Mouse (Mus musculus) embryonic facial prominence, embryonic 10.5 days (tissue): ENCODE measurements around the gene Jag2. TPM values are rescaled to one million over a fixed set of nuclear protein-coding genes. Genes with fewer than 3 reads are reported as not detected.

Experiments
- DNase-seq: peaks from one replicate; pipeline ENCODE4 v3.0.0-alpha.2; 2017; ENCODE audit warnings: low spot score
- H3K27ac ChIP-seq: fragments of 300-500 bp; sonication (generic); replicated peaks from 2 replicates; pipeline ENCODE4 v1.5.1; 2016; ENCODE audit warnings: mild to moderate bottlenecking
- H3K27me3 ChIP-seq: fragments of 300-500 bp; sonication (generic); replicated peaks from 2 replicates; pipeline ENCODE4 v1.6.1; 2016; ENCODE audit warnings: low read depth, mild to moderate bottlenecking; ENCODE audit not compliant: poor library complexity, severe bottlenecking
- H3K36me3 ChIP-seq: fragments of 300-500 bp; sonication (generic); replicated peaks from 2 replicates; pipeline ENCODE4 v1.6.1; 2016; ENCODE audit warnings: mild to moderate bottlenecking, moderate library complexity
- H3K4me1 ChIP-seq: fragments of 300-500 bp; sonication (generic); 2 replicates; pipeline ENCODE4 v1.6.1; 2016
- H3K4me3 ChIP-seq: fragments of 300-500 bp; sonication (generic); 2 replicates; pipeline ENCODE4 v1.5.1; 2016; ENCODE audit warnings: mild to moderate bottlenecking, moderate library complexity
- H3K9me3 ChIP-seq: fragments of 300-500 bp; sonication (generic); 2 replicates; pipeline ENCODE4 v1.6.1; 2016; ENCODE audit warnings: mild to moderate bottlenecking
- WGBS: fragments of 180-500 bp; shearing (Covaris S2); methylation state at CpG from one replicate; pipeline ENCODE4 v1.1.7; 2016; 5-methylcytosine and 5-hydroxymethylcytosine counted together
- polyA plus RNA-seq: library from polyadenylated mRNA; unstranded; fragments of >200 nt; fragmentation: Nextera tagmentation; extraction: Ambion mirVana; gene quantifications from 2 replicates; pipeline ENCODE4 v1.2.1, GENCODE M21; 2016

Jag2 gene
- polyA plus RNA-seq, 1 experiment from 2014 or later, result 5.3 TPM

DNA sequence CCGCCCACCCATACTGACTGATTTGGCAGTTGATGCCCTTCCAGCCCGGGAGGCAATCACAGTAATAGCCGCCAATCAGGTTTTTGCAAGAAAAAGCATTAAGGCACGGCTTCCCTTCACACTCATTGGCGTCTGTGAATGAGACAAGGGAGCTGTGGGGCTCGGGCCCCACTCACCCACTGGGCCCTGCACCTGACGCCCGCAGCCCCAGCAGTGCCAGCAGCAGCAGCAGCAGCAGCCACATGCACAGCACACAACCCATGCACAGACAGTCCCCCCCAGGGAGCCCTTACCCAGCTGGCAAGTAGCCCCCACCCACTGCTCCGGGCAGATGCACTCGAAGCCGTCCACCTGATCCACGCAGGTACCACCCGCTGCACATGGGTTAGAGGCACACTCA, 14.0 kb downstream of the Jag2 start:
- H3K4me1 ChIP-seq, result peaks cover 43% of the 10 kb centered on the region
- peaks cover 57% of the 10 kb centered on the region for H3K36me3 ChIP-seq
- 87% methylated on average over 13 of the region's 13 CpGs for WGBS
- H3K27ac ChIP-seq, result no peak overlapping the region
- H3K9me3 ChIP-seq, result no peaks in the 10 kb centered on the region
- no peak for DNase-seq
- 0 out of 2 replicates have a peak, but pooled peaks cover 4% of the 10 kb centered on the region for H3K27me3 ChIP-seq
- H3K4me3 ChIP-seq, result no peak overlapping the region

DNA sequence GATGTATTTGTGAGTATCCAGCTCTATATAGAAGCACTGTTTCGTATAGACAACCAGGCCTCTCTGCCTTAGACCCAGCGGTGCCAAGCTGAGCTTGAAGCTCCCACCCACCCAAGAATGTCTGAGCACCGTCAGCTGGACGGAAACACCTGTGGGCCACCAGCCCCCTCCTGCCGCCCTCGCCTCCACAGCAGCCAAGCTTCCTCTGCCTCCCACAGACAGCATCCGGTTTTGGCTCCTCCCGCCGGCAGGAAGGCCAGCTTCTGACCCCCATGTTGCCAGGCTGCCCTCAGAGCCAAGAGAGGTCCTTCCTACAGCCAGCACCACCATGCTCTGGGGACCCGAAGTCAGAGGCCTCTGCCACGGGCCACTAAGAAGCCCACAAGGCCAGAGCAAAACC, 15.0 kb downstream of the Jag2 start:
- Histone ChIP-seq H3K9me3 (no peaks in the 10 kb centered on the region), H3K4me3 (no peak overlapping the region), H3K4me1 (peaks cover 34% of the 10 kb centered on the region), H3K36me3 (peaks cover 58% of the 10 kb centered on the region), H3K27me3 (0 out of 2 replicates have a peak, but pooled peaks cover 4% of the 10 kb centered on the region), H3K27ac (no peak overlapping the region)
- no peak for DNase-seq
- WGBS, result 80% methylated on average over 11 of the region's 11 CpGs

DNA sequence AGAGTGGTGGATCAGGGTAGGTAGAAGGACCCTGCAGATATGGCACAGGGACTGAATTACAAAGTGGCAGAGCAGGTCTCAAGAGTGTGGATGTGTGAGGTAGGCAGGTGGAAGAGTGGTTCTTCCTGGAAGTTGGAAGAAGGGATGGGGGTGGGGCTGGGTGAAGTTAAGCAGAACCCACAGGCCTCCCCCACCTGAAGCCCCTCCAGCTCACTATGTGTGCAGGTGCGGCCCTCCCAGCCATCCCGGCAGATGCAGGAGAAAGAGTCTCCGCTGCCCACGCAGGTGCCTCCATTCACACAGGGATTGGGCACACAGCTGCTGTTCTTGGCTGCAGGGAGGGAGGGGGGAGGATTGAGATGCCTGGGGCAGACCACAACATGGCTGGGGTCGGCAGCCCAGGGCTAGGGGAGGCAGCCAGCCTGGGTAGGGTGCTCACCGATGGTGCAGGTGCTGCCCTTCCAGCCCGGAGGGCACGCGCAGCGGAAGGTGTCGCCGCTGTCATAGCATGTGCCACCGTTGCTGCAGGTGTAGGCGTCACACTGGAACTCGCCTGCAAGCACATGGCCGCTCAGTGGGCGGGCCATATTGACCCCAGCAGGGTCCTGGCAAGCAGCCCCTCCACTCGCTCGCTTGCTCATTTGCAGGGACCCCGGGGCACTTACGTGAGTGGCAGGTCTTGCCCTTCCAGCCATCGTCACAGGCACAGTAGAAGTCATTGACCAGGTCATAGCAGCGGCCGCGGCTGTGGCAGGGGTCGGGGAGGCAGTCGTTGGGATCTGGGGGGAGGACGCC, 16.4 kb downstream of the Jag2 start:
- Histone ChIP-seq H3K4me1 (peaks cover 28% of the 10 kb centered on the region), H3K27me3 (0 out of 2 replicates have a peak, but pooled peaks cover 3% of the 10 kb centered on the region), H3K36me3 (peaks cover 71% of the 10 kb centered on the region), H3K27ac (peak overlapping the region; percentile 19; the same call in 1 of the 2 replicates), H3K9me3 (no peaks in the 10 kb centered on the region), H3K4me3 (no peak overlapping the region)
- no peak for DNase-seq
- WGBS, result 85% methylated on average over 28 of the region's 28 CpGs

DNA sequence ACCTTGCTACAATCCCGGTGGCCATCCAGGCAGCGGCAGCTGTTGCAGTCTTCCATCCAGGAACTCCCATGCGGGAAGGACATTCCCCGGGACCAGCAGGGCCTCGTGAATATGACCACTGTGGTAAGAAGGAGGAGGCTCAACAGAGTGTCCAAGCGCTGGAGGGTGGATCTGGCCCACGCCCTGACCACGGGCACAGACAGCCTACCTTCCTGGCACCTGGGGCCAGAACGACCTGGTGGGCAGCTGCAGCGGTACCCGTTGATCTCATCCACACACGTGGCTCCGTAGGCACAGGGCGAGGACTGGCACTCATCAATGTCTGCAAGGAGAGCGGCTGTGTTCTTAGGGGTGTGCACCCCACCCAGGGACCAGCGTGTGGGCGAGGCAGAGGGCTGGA, 17.9 kb downstream of the Jag2 start:
- Histone ChIP-seq H3K9me3 (no peaks in the 10 kb centered on the region), H3K27me3 (no peaks in the 10 kb centered on the region), H3K4me1 (peaks cover 21% of the 10 kb centered on the region; the same call in 1 of the 2 replicates), H3K36me3 (peaks cover 65% of the 10 kb centered on the region), H3K4me3 (no peak overlapping the region), H3K27ac (no peak overlapping the region)
- DNase-seq, result no peak
- 93% methylated on average over 17 of the region's 17 CpGs for WGBS

DNA sequence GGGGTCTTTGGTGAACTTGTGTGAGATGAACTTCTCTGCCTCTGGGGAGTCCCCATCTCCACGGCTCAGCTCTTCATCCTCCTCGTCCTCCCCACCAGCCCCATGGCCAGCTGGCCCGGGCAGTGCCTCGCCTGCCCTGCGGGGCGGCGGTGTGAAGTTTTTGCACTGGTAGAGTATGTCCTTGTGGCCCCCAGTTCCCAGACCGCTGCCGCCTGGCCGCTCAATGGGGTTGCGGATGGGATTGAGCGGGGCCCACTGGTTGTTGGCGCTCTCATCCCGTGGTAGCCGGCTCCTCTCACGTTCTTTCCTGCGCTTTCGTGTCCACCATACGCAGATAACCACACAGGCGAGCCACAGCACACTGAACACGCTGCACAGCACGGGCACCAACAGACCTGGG, 20.6 kb downstream of the Jag2 start:
- Histone ChIP-seq H3K4me1 (peaks cover 14% of the 10 kb centered on the region), H3K27ac (no peak overlapping the region), H3K36me3 (peaks cover 66% of the 10 kb centered on the region), H3K9me3 (no peaks in the 10 kb centered on the region), H3K4me3 (no peak overlapping the region), H3K27me3 (no peaks in the 10 kb centered on the region)
- WGBS, result 94% methylated on average over 22 of the region's 22 CpGs
- no peak for DNase-seq

DNA sequence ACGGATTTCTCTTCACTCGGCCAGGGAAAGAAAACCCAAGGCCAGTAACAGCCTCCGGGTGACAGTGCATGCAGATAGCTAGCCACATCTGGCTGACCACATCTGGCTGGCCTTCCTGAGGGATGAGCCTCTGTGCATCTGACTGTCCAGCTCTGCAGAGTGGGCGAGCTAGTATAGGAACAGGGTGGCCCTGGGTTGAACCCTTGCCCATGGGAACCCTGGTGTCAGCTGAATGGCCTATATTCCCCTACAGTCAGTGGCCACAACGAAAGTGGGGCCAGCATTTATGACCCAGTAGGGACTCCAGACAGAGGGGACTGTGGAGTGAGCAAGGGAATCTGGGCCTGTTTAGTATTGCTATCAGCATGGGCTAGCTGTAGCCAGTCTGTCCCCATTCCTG, 24.6 kb downstream of the Jag2 start:
- Histone ChIP-seq H3K4me1 (peaks cover 7% of the 10 kb centered on the region; the same call in 1 of the 2 replicates), H3K4me3 (no peak overlapping the region), H3K36me3 (peaks cover 27% of the 10 kb centered on the region), H3K27ac (no peak overlapping the region), H3K27me3 (no peaks in the 10 kb centered on the region), H3K9me3 (no peaks in the 10 kb centered on the region)
- WGBS, result 89% methylated on average over 5 of the region's 5 CpGs
- no peak for DNase-seq

DNA sequence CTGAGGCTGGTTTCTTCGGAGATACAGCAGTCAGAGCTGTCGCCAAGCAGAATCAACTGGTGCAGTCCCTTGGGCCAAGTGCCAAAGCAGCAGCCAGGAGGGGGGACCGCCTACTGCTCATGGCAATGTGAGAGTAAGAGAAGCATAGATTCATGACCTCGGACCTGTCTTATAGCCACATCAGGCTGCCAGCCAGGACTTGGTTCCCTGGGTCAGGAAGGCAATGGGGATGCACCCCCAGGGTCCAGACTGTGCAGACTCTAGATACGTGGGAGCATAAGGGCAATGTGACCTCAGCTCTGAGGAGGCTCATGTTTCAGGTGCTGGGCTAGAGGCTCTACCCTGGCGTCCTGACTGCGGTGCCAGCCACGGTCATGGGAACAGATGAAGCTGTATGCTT, 25.6 kb downstream of the Jag2 start:
- no peak for DNase-seq
- Histone ChIP-seq H3K4me3 (no peak overlapping the region), H3K27ac (0 out of 2 replicates have a peak overlapping the region, but pooled peaks have one; percentile 20), H3K4me1 (peaks cover 7% of the 10 kb centered on the region; the same call in 1 of the 2 replicates), H3K36me3 (peaks cover 17% of the 10 kb centered on the region), H3K27me3 (no peaks in the 10 kb centered on the region), H3K9me3 (no peaks in the 10 kb centered on the region)
- WGBS, result 69% methylated on average over 8 of the region's 8 CpGs

DNA sequence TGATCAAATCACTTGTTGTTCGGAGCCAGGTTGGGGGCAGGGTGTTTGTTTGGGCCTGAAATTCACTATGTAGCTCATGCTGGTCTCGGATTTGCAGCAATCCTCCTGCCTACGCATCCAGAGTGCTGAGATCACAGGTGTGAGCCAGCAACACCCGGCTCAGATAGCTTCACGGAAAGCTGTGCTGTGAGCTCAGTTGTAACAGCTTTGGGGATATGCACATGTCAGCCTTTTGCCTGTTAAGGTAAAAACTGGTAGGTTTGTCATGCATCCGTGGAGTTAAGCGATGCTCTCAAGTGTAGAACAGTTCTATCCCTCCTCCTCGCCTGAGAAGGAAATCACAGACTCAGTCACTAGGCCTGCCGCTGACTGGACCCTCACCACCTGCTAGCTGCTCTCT, 28.9 kb downstream of the Jag2 start:
- H3K4me1 ChIP-seq, result peaks cover 17% of the 10 kb centered on the region
- 86% methylated on average over 9 of the region's 9 CpGs for WGBS
- no peak for DNase-seq
- 0 out of 2 replicates have a peak, but pooled peaks cover under 1% of the 10 kb centered on the region for H3K36me3 ChIP-seq
- no peak overlapping the region for H3K27ac ChIP-seq
- H3K27me3 ChIP-seq, result no peaks in the 10 kb centered on the region
- no peaks in the 10 kb centered on the region for H3K9me3 ChIP-seq
- no peak overlapping the region for H3K4me3 ChIP-seq

DNA sequence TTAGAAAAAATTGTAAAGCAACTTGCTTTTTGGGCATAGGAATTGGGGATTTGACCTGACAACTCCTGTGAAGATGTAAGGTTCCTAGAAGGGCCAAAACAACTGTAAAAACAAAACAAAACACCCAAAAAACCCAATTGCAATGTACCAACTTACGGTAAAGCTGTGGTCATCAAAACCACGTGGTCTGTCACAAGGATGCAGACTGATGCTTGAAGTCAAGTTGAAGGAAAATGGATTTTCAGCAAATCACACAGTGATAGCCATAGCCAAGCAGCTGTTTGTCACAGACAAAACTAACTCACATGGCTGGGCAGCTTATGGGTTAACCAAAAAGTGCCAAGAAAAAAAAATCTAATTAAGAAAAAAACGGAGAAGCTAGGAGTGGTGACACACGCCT, 30.6 kb downstream of the Jag2 start:
- Histone ChIP-seq H3K4me3 (no peak overlapping the region), H3K9me3 (no peaks in the 10 kb centered on the region), H3K27ac (no peak overlapping the region), H3K36me3 (no peaks in the 10 kb centered on the region), H3K4me1 (peaks cover 23% of the 10 kb centered on the region), H3K27me3 (no peaks in the 10 kb centered on the region)
- 61% methylated on average over 4 of the region's 4 CpGs for WGBS
- no peak for DNase-seq

DNA sequence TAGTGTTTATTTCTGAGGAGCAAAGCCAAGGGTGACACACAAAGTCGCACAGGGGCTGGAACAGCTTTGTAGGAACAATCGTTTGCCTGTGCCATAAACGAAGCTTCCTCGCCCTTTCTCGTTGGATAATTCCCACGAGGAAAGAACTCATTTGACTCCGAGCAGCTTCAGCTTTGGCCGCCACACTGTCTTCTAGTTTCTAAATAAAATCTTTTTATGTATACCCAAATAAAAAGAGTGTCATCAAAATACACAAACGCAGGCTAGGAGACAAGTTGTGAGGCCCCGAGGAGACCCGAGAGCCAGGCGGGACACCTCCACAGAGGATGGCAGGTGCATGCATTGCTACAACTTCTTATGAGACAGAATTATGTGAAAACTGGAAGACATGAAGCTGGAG, 31.2 kb downstream of the Jag2 start:
- WGBS, result 75% methylated on average over 12 of the region's 12 CpGs
- Histone ChIP-seq H3K27me3 (no peaks in the 10 kb centered on the region), H3K4me3 (no peak overlapping the region), H3K36me3 (no peaks in the 10 kb centered on the region), H3K4me1 (peaks cover 22% of the 10 kb centered on the region), H3K9me3 (no peaks in the 10 kb centered on the region), H3K27ac (no peak overlapping the region)
- DNase-seq, result no peak

DNA sequence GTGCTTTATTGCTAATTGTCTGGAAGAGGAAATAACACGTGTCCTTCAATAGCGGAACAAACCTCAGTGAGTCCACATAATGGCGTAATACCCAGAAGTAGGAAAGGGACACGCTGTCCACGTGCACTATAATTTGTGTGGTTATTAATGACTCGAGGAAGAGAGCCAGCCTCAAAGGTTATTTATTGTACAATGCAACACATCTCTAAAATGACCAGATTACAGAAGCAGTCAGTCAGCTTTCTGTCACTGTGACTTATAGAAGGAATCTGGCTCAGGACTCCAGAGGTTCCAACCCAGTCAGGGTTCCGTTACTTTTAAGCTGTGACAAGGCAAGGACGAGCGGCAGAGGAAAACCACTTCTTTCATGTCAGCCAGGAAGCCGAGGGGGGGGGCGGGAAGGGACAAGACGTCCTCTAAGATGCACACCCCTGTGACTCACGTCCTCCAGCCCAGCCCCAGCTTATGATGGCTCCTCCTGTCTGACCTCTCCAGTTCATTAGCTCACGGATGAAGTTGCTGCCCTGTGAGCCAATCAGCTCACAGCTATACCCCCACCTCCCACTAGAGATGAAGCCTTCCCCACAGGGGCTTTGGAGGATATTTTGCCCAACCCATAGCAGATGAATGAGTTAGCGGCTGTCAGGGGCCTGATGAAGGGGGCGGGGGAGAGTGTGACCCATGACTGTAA, 31.9 kb downstream of the Jag2 start:
- WGBS, result 42% methylated on average over 16 of the region's 16 CpGs
- H3K4me3 ChIP-seq, result peak overlapping the region; percentile 23; the same call in 1 of the 2 replicates

DNA sequence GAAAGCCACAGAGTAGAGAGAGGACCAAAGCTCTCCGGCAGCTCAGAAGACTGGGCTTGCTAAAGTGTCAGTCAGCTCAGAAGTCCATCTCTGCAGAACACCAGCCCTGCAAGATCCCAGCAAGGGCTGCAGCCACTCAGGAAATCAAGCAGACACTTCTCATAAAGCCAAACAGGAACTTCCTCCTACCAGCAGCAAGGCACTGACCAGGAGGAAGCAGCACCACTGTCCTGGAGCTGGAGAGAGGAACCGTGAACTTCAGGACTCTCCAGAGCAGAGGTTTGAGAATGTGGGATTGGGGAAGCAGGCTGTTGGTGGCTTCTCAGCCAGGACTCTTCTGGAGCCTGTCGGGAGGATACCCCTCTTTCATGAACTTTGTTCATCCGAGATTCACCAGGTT, 34.6 kb downstream of the Jag2 start:
- WGBS, result 71% methylated on average over 4 of the region's 4 CpGs
- DNase-seq, result no peak
- H3K27ac ChIP-seq, result peak overlapping the region; percentile 59; the same call in 1 of the 2 replicates
- peaks cover 22% of the 10 kb centered on the region for H3K4me1 ChIP-seq
- H3K9me3 ChIP-seq, result no peaks in the 10 kb centered on the region
- no peaks in the 10 kb centered on the region for H3K36me3 ChIP-seq
- H3K27me3 ChIP-seq, result no peaks in the 10 kb centered on the region
- no peak overlapping the region for H3K4me3 ChIP-seq

More for the DNA sequence above, 31.9 kb downstream of the Jag2 start:
- no peaks in the 10 kb centered on the region for H3K9me3 ChIP-seq
- H3K36me3 ChIP-seq, result no peaks in the 10 kb centered on the region
- no peak overlapping the region for H3K27ac ChIP-seq
- no peaks in the 10 kb centered on the region for H3K27me3 ChIP-seq
- H3K4me1 ChIP-seq, result peaks cover 22% of the 10 kb centered on the region
- peak; percentile 46 for DNase-seq
